Mouse (Mus musculus): ENCODE data around the gene Olfm3.

Olfm3 gene

GRCm38 (mm10) chr3:115104802-115105493 lies 201.1 kb downstream of the Olfm3 start:
- DNase-seq (ENCODE audit: low read depth, low spot score): no peak
- Histone ChIP-seq H3K27me3 (ENCODE audit: control insufficient read depth, insufficient read depth, low read length, poor library complexity, severe bottlenecking) (no peaks in the 10 kb centered on the region), H3K36me3 (ENCODE audit: control insufficient read depth, insufficient read depth, low read length, poor library complexity, severe bottlenecking) (no peaks in the 10 kb centered on the region)

GRCm38 (mm10) chr3:115145722-115146121 lies 241.8 kb downstream of the Olfm3 start:
- no peaks in the 10 kb centered on the region for H3K36me3 ChIP-seq (ENCODE audit: control insufficient read depth, insufficient read depth, low read length, poor library complexity, severe bottlenecking)
- no peak for DNase-seq (ENCODE audit: low read depth, low spot score)
- no peaks in the 10 kb centered on the region for H3K27me3 ChIP-seq (ENCODE audit: control insufficient read depth, insufficient read depth, low read length, poor library complexity, severe bottlenecking)

GRCm38 (mm10) chr3:115146244-115146643 lies 242.4 kb downstream of the Olfm3 start:
- Histone ChIP-seq H3K36me3 (ENCODE audit: control insufficient read depth, insufficient read depth, low read length, poor library complexity, severe bottlenecking) (no peaks in the 10 kb centered on the region), H3K27me3 (ENCODE audit: control insufficient read depth, insufficient read depth, low read length, poor library complexity, severe bottlenecking) (no peaks in the 10 kb centered on the region)
- DNase-seq (ENCODE audit: low read depth, low spot score): no peak

- Histone ChIP-seq H3K27me3 (ENCODE audit: control insufficient read depth, insufficient read depth, low read length, poor library complexity, severe bottlenecking) (no peaks in the 10 kb centered on the region), H3K36me3 (ENCODE audit: control insufficient read depth, insufficient read depth, low read length, poor library complexity, severe bottlenecking) (no peaks in the 10 kb centered on the region)
- no peak for DNase-seq (ENCODE audit: low read depth, low spot score)
These were observed 255.1 kb downstream of the Olfm3 start for GRCm38 (mm10) chr3:115158903-115159473.

GRCm38 (mm10) chr3:115174625-115175024 lies 270.7 kb downstream of the Olfm3 start:
- H3K27me3 ChIP-seq (ENCODE audit: control insufficient read depth, insufficient read depth, low read length, poor library complexity, severe bottlenecking): no peaks in the 10 kb centered on the region
- DNase-seq (ENCODE audit: low read depth, low spot score): no peak
- no peaks in the 10 kb centered on the region for H3K36me3 ChIP-seq (ENCODE audit: control insufficient read depth, insufficient read depth, low read length, poor library complexity, severe bottlenecking)

All from splenic B cell, adult 2 months (primary cell).